Mouse (Mus musculus) midbrain, embryonic 10.5 days (tissue): ENCODE data around the gene Mob1b. TPM values are rescaled to one million over a fixed set of nuclear protein-coding genes. Genes with fewer than 3 reads are reported as not detected.
"Not testable (repeated sequence)": the region's sequence is repeated elsewhere in the genome, so short reads cannot be mapped to it uniquely, and the experiment has no call there.

ENCODE experiments used
- DNase-seq: peaks from one replicate; pipeline ENCODE4 v3.0.0-alpha.2; 2017; ENCODE audit warnings: low spot score
- H3K27ac ChIP-seq: fragments of 300-500 bp; sonication (generic); replicated peaks from 2 replicates; pipeline ENCODE4 v1.5.1; 2016; ENCODE audit warnings: mild to moderate bottlenecking
- H3K27me3 ChIP-seq: fragments of 300-500 bp; sonication (generic); 2 replicates; pipeline ENCODE4 v1.6.1; 2016; ENCODE audit warnings: low read depth, mild to moderate bottlenecking; ENCODE audit not compliant: poor library complexity, severe bottlenecking
- H3K36me3 ChIP-seq: fragments of 300-500 bp; sonication (generic); 2 replicates; pipeline ENCODE4 v1.6.1; 2016; ENCODE audit warnings: mild to moderate bottlenecking, moderate library complexity
- H3K4me1 ChIP-seq: fragments of 300-500 bp; sonication (generic); 2 replicates; pipeline ENCODE4 v1.6.1; 2016
- H3K4me3 ChIP-seq: fragments of 300-500 bp; sonication (generic); 2 replicates; pipeline ENCODE4 v1.5.1; 2016; ENCODE audit warnings: mild to moderate bottlenecking, moderate library complexity
- H3K9me3 ChIP-seq: fragments of 300-500 bp; sonication (generic); replicated peaks from 2 replicates; pipeline ENCODE4 v1.6.1; 2016; ENCODE audit warnings: mild to moderate bottlenecking
- WGBS: fragments of 180-500 bp; shearing (Covaris S2); methylation state at CpG from one replicate; pipeline ENCODE4 v1.1.7; 2016; 5-methylcytosine and 5-hydroxymethylcytosine counted together
- polyA plus RNA-seq: library from polyadenylated mRNA; unstranded; fragments of >200 nt; fragmentation: Nextera tagmentation; extraction: Ambion mirVana; gene quantifications from 2 replicates; pipeline ENCODE4 v1.2.1, GENCODE M21; 2016

The Mob1b gene
- polyA plus RNA-seq, 1 experiment from 2014 or later: 10.8 TPM

DNA sequence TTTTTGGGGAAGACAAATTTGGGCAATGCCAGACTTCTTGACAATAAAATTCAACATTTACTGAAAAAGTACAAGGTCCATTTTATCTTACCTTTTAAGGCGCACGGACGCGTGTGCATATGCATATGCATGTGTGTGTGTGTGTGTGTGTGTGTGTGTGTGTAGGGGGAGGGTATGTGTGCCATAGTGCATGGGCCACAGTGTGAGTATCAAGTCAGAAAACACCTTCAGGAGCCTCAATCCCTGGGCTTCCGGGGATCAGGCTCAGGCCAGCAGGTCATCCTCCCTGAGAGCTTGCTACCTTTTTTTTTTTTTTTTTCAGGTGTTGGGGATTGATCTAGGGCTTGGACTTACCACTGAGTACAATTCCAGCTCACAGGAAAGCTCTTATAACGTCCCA lies 8.3 kb upstream of the Mob1b start:
- no peaks in the 10 kb centered on the region for H3K27me3 ChIP-seq
- H3K27ac ChIP-seq: peak overlapping the region; percentile 80; the same call in 1 of the 2 replicates
- WGBS: 69% methylated on average over 6 of the region's 6 CpGs
- peaks cover 25% of the 10 kb centered on the region for H3K4me1 ChIP-seq
- no peaks in the 10 kb centered on the region for H3K9me3 ChIP-seq
- H3K36me3 ChIP-seq: no peaks in the 10 kb centered on the region
- no peak overlapping the region; the same call in 1 of the 2 replicates for H3K4me3 ChIP-seq
- DNase-seq: no peak

DNA sequence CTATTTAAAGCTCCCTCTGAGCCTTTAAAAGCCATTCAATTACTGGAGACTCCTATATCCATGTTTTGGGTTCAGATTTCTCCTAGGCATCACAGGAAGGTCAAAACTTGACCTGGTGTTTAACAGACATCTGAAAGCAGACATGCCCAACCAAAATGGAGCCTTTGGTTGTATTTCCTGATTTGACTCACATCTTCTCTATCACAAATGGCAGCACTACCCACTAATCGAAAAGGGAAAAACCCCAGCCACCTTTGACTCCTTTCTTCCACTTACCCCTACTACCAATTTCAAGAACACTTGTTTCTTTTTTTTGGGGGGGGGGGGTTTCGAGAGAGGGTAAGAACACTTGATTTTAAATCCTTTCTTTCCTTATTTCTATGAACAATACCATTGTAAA lies 3.7 kb upstream of the Mob1b start:
- no peaks in the 10 kb centered on the region for H3K9me3 ChIP-seq
- 88% methylated on average over 2 of the region's 2 CpGs for WGBS
- H3K27ac ChIP-seq: no peak overlapping the region
- H3K4me3 ChIP-seq: no peak overlapping the region
- H3K36me3 ChIP-seq: no peaks in the 10 kb centered on the region
- no peaks in the 10 kb centered on the region for H3K27me3 ChIP-seq
- H3K4me1 ChIP-seq: peaks cover 21% of the 10 kb centered on the region
- no peak for DNase-seq

DNA sequence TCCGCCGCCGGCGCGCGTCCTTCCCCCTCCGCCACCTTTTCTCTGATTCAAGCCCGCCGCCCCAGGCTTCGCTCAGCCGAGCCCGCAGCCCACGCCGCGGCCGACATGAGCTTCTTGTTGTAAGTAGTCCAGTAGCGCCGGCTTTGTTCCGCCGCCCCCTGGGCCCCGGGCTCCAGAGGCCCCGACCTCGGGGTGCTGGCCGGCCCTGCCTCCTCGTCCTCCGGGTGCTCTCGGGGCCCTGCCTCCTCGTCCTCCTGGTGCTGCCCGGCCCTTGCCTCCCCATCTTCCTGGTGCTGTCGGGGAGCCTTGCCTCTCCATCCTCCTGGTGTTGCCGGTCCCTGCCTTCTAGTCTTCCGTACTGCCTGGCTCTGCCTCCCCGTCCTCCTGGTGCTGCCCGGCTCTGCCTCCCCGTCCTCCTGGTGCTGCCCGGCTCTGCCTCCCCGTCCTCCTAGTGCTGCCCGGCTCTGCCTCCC lies 384 bp downstream of the Mob1b start:
- Histone ChIP-seq H3K27me3 (no peaks in the 10 kb centered on the region), H3K4me1 (peaks cover 28% of the 10 kb centered on the region), H3K27ac (peak overlapping the region; percentile 94), H3K4me3 (peak overlapping the region; percentile 98), H3K36me3 (peaks cover 7% of the 10 kb centered on the region), H3K9me3 (no peaks in the 10 kb centered on the region)
- 0% methylated on average over 38 of the region's 38 CpGs for WGBS
- no peak for DNase-seq

DNA sequence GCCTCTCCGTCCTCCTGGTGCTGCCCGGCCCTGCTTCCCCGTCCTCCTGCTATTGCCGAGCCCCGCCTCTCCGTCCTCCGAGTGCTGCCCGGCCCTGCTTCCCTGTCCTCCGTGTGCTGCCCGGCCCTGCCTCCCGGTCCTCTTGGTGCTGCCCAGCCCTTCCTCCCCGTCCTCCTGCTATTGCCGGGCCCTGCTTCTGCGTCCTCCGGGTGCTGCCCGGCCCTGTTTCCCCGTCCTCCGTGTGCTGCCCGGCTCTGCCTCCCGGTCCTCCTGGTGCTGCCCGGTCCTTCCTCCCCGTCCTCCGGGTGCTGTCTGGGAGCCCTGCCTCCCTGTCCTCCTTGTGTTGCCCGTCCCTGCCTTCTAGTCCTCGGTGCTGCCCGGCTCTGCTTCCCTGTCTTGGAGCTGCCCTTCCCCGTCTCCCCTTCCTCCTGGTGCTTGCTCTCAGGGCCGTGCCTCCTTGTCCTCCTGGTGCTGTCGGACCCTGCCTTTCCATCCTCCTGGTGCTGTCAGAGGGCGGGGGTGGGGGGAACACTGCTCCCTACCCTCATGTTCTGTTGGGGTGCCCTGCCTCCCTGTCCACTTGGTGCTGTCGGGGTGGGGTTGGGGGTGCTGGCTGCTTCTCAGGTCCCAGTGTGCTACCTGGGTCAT lies 1.0 kb downstream of the Mob1b start:
- H3K4me3 ChIP-seq: peak overlapping the region; percentile 98
- peaks cover 7% of the 10 kb centered on the region for H3K36me3 ChIP-seq
- H3K4me1 ChIP-seq: peaks cover 28% of the 10 kb centered on the region
- 3% methylated on average over 31 of the region's 31 CpGs for WGBS
- no peaks in the 10 kb centered on the region for H3K27me3 ChIP-seq
- no peaks in the 10 kb centered on the region for H3K9me3 ChIP-seq
- peak overlapping the region; percentile 94 for H3K27ac ChIP-seq
- DNase-seq: peak; percentile 58

DNA sequence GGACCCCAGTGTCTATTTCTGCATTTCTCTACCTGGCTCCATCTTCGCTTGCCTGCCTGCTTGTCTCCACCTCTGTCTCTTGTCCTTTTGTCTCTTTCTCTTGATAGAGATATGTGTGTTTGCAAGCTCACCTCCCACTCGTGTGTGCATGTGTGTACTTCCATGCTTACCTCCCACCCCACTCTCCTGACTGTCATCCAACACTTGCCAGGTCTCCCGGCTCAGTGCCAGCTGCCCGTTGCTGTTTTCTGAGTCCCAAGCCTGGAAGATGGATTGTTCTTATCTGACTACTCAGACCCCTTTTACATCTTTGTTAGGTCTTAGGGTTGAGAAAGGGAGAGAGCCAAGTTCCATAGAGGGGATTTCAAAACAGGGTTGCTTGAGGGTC lies 1.6 kb downstream of the Mob1b start:
- H3K9me3 ChIP-seq: no peaks in the 10 kb centered on the region
- H3K4me3 ChIP-seq: peak overlapping the region; percentile 98
- no peak for DNase-seq
- no peaks in the 10 kb centered on the region for H3K27me3 ChIP-seq
- H3K4me1 ChIP-seq: peaks cover 28% of the 10 kb centered on the region
- H3K36me3 ChIP-seq: peaks cover 7% of the 10 kb centered on the region
- H3K27ac ChIP-seq: peak overlapping the region; percentile 94
- WGBS: 56% methylated on average over 4 of the region's 4 CpGs

DNA sequence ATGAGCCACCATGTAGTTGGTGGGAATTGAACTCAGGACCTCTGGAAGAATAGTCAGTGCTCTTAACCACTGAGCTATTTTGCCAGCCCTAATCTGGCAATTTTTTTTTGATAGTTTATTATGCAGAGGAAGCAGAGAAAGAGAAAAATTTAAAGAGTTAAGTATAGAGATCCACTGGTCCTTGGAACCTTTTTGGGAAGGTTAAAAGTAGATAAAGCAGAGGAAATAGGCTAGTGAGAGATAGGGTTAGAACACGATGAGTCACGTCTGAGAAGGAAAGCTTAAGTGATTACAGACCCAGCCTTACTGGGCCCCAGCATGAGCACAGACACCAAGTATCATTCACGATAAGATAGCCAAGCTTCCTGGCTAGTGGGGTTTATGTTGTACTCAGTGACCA lies 3.4 kb downstream of the Mob1b start:
- no peaks in the 10 kb centered on the region for H3K9me3 ChIP-seq
- H3K4me1 ChIP-seq: peaks cover 28% of the 10 kb centered on the region
- no peaks in the 10 kb centered on the region for H3K27me3 ChIP-seq
- peaks cover 7% of the 10 kb centered on the region for H3K36me3 ChIP-seq
- 75% methylated on average over 3 of the region's 3 CpGs for WGBS
- no peak overlapping the region for H3K4me3 ChIP-seq
- H3K27ac ChIP-seq: no peak overlapping the region
- DNase-seq: no peak

DNA sequence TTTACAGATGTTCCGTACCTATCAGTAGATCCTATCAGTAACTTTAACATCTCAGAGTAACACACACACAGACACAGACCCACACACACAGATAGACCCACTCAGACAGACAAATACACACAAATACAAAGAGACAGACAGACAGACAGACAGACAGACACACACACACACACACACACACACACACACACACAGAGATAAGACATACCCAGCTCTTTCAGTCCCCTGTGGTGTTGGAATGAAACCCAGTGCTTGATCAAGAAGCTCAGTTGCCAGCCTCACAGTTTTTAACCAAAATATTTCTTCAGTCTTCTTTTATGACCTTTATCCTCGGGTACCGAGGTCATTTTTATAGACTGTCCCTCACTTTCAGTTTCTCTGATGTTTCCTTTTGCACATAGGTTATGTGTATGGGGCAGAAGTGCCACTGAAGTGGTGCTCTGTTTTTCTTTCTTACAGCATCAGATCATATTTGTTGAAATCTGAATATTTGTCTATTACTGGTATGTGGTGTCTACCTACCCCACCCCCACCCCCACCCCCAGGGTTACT lies 7.0 kb downstream of the Mob1b start:
- no peak overlapping the region for H3K4me3 ChIP-seq
- H3K27me3 ChIP-seq: no peaks in the 10 kb centered on the region
- H3K4me1 ChIP-seq: peaks cover 7% of the 10 kb centered on the region
- WGBS: 91% methylated on average over 3 of the region's 3 CpGs
- DNase-seq: no peak
- peaks cover 7% of the 10 kb centered on the region for H3K36me3 ChIP-seq
- no peaks in the 10 kb centered on the region for H3K9me3 ChIP-seq
- H3K27ac ChIP-seq: no peak overlapping the region

DNA sequence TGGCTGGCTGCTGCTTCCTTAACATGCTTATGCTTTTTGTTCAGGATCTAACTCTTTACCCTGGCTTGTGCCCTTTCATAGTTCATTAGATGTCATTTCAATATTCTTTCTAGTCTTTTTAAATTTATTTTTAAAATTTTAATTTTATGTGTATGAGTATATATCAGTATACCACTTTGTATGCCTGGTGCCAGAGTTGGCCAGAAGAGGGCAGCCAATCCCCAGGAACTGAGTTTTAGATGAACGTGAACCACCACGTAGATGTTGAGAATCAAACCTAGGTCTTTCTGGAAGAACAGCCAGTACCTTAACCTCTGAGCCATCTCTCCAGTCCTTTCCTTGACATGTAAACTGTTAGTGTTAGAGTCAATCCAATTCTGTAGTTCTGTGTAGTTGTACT lies 14.1 kb downstream of the Mob1b start:
- Histone ChIP-seq H3K4me3 (no peak overlapping the region), H3K36me3 (peaks cover 7% of the 10 kb centered on the region), H3K4me1 (no peaks in the 10 kb centered on the region), H3K9me3 (no peaks in the 10 kb centered on the region), H3K27ac (no peak overlapping the region), H3K27me3 (no peaks in the 10 kb centered on the region)
- no peak for DNase-seq
- 92% methylated on average over 2 of the region's 2 CpGs for WGBS

DNA sequence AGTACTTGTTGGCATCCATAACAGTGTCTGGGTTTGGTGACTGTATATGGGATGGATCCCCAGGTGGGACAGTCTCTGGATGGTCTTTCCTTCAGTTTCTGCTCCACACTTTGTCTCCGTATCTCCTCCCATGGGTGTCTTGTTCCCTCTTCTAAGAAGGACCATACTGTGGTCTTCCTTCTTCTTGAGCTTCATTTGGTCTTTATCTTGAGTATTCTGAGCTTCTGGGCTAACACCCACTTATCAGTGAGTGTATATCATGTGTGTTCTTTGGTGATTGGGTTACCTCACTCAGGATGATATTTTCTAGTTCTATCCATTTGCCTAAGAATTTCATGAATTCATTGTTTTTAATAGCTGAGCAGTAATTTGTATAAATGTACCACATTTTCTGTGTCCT lies 20.4 kb downstream of the Mob1b start:
- 88% methylated on average over 1 of the region's 1 CpGs for WGBS
- not testable (repeated sequence) for DNase-seq, H3K27me3 ChIP-seq, H3K4me1 ChIP-seq, H3K9me3 ChIP-seq, H3K4me3 ChIP-seq, H3K27ac ChIP-seq
- H3K36me3 ChIP-seq: peaks cover 51% of the 10 kb centered on the region

DNA sequence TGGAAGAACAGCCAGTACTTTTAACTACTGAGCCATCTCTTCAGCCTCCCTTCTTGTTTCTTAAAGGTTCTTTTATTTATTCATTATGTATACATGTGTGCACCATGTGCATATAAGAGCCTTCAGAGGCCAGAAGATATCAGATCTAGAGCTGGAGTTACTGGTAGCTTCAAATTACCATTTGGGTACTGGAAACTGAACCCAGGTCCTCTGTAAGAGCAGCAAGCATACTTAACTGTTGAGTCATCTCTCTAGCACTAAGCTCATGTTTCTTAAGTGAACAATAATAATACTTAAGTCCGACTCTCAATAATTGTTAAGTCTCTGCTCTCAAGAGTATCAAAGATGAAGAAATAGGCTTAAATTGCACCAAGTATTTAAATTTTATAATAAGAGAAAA lies 27.1 kb downstream of the Mob1b start:
- 94% methylated on average over 1 of the region's 1 CpGs for WGBS
- peaks cover 58% of the 10 kb centered on the region for H3K36me3 ChIP-seq
- no peak overlapping the region for H3K27ac ChIP-seq
- H3K4me3 ChIP-seq: no peak overlapping the region
- no peaks in the 10 kb centered on the region for H3K4me1 ChIP-seq
- no peak for DNase-seq
- no peaks in the 10 kb centered on the region for H3K9me3 ChIP-seq
- no peaks in the 10 kb centered on the region for H3K27me3 ChIP-seq

DNA sequence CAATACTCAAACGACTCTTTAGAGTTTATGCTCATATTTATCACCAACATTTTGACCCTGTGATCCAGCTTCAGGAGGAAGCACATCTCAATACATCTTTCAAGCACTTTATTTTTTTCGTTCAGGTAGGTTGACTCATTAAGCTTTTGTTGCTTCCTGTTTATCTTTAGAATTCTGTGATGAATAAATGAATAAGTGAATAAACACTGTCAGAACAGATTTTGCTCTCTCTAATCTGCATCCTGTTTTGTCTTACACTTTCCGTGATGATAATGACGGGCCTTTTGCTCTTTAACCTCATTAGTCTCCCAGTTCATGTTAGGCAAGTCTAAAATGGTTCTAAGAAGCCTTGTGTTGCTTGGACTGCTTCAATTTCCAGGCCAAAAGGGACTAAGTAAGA lies 32.5 kb downstream of the Mob1b start:
- H3K4me1 ChIP-seq: no peaks in the 10 kb centered on the region
- H3K27me3 ChIP-seq: no peaks in the 10 kb centered on the region
- no peak overlapping the region for H3K27ac ChIP-seq
- H3K4me3 ChIP-seq: no peak overlapping the region
- no peak for DNase-seq
- peaks cover 60% of the 10 kb centered on the region for H3K36me3 ChIP-seq
- 93% methylated on average over 4 of the region's 4 CpGs for whole genome bisulfite sequencing
- no peaks in the 10 kb centered on the region for H3K9me3 ChIP-seq

DNA sequence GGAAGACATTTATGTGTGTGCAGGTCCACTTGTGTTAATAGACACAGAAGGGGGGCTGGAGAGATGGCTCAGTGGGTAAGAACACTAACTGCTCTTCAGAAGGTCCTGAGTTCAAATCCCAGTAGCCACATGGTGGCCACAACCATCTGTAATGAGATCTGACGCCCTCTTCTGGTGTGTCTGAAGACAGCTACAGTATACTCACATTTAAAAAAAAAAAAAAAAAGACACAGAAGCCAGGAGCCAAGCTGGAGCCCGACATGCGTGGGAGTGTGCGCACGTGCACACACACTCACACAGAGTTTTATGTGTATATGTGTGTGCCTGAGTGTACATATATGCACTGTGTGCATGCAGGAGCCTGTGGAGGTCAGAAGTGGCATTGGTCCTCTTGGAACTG lies 42.0 kb downstream of the Mob1b start:
- WGBS: 86% methylated on average over 5 of the region's 5 CpGs
- no peaks in the 10 kb centered on the region for H3K27me3 ChIP-seq
- no peak for DNase-seq
- H3K4me1 ChIP-seq: peaks cover 21% of the 10 kb centered on the region
- no peak overlapping the region for H3K4me3 ChIP-seq
- H3K36me3 ChIP-seq: peaks cover 18% of the 10 kb centered on the region
- H3K27ac ChIP-seq: no peak overlapping the region
- H3K9me3 ChIP-seq: no peaks in the 10 kb centered on the region

DNA sequence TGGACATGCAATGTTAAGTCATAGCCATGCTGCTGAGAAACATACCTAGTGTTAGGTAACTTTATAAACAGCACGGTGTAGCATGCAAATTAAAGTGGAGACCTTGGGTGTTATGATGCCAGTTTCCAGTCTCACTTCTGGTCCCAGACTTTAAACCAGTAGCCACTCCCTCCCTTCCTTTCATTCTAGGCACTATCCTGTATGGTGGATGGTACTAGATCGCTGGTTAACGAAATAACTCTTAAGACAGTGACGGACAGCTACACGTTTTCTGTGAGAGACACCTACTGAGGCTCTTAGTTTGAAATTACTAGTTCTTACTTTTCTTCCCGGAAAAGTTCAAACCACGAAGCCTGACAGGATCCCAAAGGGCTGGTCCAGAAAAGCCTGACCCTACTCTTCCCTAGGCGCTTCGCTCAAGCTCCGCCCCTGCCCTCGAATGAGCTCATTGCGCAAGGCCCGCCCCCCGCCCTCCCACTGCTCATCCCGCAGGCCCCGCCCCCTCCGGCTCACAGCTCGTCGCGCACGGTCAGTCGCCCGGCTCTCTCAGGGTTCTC lies 43.9 kb downstream of the Mob1b start:
- 1% methylated on average over 22 of the region's 23 CpGs for WGBS
- Histone ChIP-seq H3K27me3 (no peaks in the 10 kb centered on the region), H3K9me3 (no peaks in the 10 kb centered on the region), H3K27ac (no peak overlapping the region), H3K4me1 (peaks cover 26% of the 10 kb centered on the region), H3K4me3 (peak overlapping the region; percentile 81), H3K36me3 (peaks cover 31% of the 10 kb centered on the region)
- DNase-seq: no peak
